Mouse (Mus musculus): ENCODE results near the gene A830031A19Rik.

Gene A830031A19Rik

GRCm38 (mm10) chr11:24008976-24009375, 65.9 kb downstream of the A830031A19Rik start:
- WGBS: 62% methylated on average over 5 of the region's 5 CpGs

- 42% methylated on average over 5 of the region's 5 CpGs for WGBS
Observed at GRCm38 (mm10) chr11:24008244-24008643, 66.6 kb downstream of the A830031A19Rik start.

GRCm38 (mm10) chr11:24005445-24006156, 69.3 kb downstream of the A830031A19Rik start:
- WGBS: 45% methylated on average over 15 of the region's 15 CpGs

GRCm38 (mm10) chr11:24000675-24001074, 74.2 kb downstream of the A830031A19Rik start:
- WGBS: 78% methylated on average over 7 of the region's 7 CpGs

Data from cerebral cortex, adult 2 months (tissue).